Mouse (Mus musculus) lung, embryonic 14.5 days (tissue): ENCODE data around the gene Tfr2. TPM values are rescaled to one million over a fixed set of nuclear protein-coding genes. Genes with fewer than 3 reads are reported as not detected.
A peak's percentile ranks its signal among the peaks of the same experiment; 100 is the strongest.

ENCODE experiments used
- ATAC-seq: fragments of 200-750 bp; cut with Nextera tagmentation; 2 replicates; pipeline ENCODE4 v1.8.0; 2017; ENCODE audit warnings: mild to moderate bottlenecking, moderate TSS enrichment, moderate library complexity; ENCODE audit not compliant: insufficient read depth
- DNase-seq: peaks from one replicate; pipeline ENCODE4 v3.0.0-alpha.2; 2015
- H3K27ac ChIP-seq: fragments of 300-500 bp; sonication (generic); 2 replicates; pipeline ENCODE4 v1.5.1; 2014; ENCODE audit warnings: low read depth, mild to moderate bottlenecking, moderate library complexity
- H3K27me3 ChIP-seq: fragments of 300-500 bp; sonication (generic); 2 replicates; pipeline ENCODE4 v1.6.1; 2014; ENCODE audit warnings: low read length, control low read depth; ENCODE audit not compliant: insufficient read depth
- H3K36me3 ChIP-seq: fragments of 300-500 bp; sonication (generic); 2 replicates; pipeline ENCODE4 v1.6.1; 2014; ENCODE audit warnings: control low read depth; ENCODE audit not compliant: insufficient read depth
- H3K4me1 ChIP-seq: fragments of 300-500 bp; sonication (generic); 2 replicates; pipeline ENCODE4 v1.6.1; 2014; ENCODE audit warnings: antibody characterized with exemption, control low read depth; ENCODE audit not compliant: insufficient read depth
- H3K4me2 ChIP-seq: fragments of 300-500 bp; sonication (generic); 2 replicates; pipeline ENCODE4 v1.6.1; 2014; ENCODE audit warnings: mild to moderate bottlenecking
- H3K4me3 ChIP-seq: fragments of 300-500 bp; sonication (generic); 2 replicates; pipeline ENCODE4 v1.5.1; 2014; ENCODE audit warnings: low read depth, low read length
- H3K9ac ChIP-seq: fragments of 300-500 bp; sonication (generic); 2 replicates; pipeline ENCODE4 v1.6.1; 2014
- H3K9me3 ChIP-seq: fragments of 300-500 bp; sonication (generic); 2 replicates; pipeline ENCODE4 v1.6.1; 2016; ENCODE audit warnings: low read depth, low read length, control low read depth
- CTCF ChIP-seq: IDR thresholded peaks from 2 replicates; pipeline ENCODE4 v1.5.1; 2016; ENCODE audit warnings: antibody characterized with exemption, low read depth
- WGBS: fragments of 180-500 bp; shearing (Covaris S2); extraction: QIAGEN DNeasy Blood & Tissue Kit; methylation state at CpG from one replicate; pipeline ENCODE4 v1.1.7; 2014; 5-methylcytosine and 5-hydroxymethylcytosine counted together
- polyA plus RNA-seq: library from polyadenylated mRNA; unstranded; fragments of >200 nt; fragmentation: Nextera tagmentation; extraction: Ambion mirVana; gene quantifications from 2 replicates; pipeline ENCODE4 v1.2.1, GENCODE M21; 2014

Gene Tfr2
- polyA plus RNA-seq, 1 experiment from 2014 or later: 0.47 TPM

DNA sequence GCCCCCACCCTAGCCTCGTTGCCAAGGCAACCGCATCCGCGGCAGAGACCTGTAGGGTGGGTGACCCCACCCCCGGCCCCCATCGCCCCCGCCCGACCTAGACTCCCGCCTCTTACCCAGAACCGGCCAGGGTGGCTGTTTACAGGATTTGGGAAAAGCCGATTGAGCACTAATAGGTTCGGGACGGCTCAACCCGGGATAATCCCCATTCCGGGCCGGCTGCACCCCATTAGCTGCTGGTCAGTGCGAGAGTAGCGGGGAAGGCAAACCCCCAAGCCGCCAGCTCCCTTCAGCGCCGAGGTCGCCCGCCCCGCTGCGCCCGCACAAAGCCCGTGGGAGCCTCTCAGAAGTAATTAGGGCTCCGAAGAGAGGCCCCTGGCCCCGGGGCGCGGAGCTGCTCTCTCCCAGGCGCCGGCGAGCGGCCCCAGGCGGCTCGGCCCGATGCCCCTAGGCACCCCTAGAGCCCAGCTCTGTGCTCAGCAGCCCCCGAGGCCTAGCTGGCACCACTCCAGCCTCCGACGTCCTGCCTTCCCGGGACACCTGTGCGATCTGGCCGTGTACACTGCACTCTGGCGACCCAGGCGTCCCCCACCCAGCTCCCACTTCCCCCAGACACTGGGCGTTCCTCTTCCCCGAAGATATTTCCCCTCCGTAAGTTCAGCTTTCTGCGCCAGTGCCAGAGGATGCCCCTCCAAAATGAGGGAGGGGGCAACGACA, 38.1 kb upstream of the Tfr2 start:
- no peaks in the 10 kb centered on the region for H3K9me3 ChIP-seq
- H3K4me1 ChIP-seq: peaks cover 5% of the 10 kb centered on the region; the same call in 1 of the 2 replicates
- peak; percentile 10; the same call in 1 of the 2 replicates for ATAC-seq
- H3K9ac ChIP-seq: peak overlapping the region; percentile 82
- TF ChIP-seq CTCF: no peak
- peak overlapping the region; percentile 83 for H3K4me3 ChIP-seq
- peak overlapping the region; percentile 92 for H3K27ac ChIP-seq
- under 1% methylated on average over 51 of the region's 51 CpGs for WGBS
- DNase-seq: peak; percentile 62
- peak overlapping the region; percentile 96 for H3K4me2 ChIP-seq
- no peaks in the 10 kb centered on the region for H3K27me3 ChIP-seq
- peaks cover 40% of the 10 kb centered on the region for H3K36me3 ChIP-seq

DNA sequence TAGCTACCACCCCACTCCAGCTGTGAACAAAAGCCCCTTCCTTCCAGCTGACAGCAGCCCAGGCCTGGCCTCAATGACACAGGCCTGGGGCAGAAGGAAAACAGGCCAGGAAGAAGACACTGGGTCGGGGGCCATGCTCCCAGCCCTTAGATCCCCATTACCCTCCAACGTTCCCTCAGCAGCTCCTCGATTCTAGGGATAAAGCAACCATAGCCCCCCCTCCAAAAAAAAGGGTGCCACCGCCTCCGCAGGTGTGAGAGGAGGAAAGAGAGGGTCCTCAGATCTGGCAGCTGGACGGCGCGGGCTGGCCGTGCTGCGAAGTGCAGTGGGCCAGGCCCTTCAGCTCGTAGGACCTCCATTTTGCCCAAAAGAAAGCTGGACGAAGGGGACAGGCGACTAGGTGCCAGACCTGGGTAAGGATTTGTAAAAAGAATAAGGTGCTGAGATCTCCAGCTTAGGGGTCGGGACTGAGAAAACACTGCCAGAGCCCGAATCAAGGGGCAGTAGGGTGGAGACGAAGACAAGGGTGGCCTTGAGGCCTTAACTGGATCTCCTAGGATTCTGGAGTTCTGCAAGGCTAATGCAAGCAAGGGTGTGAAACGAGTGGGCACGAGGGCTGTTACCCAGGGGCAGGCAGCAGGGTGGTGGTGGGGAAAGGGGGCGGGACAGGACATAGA, 37.4 kb upstream of the Tfr2 start:
- 0% methylated on average over 19 of the region's 19 CpGs for WGBS
- Histone ChIP-seq H3K4me3 (peak overlapping the region; percentile 83), H3K9me3 (no peaks in the 10 kb centered on the region), H3K27ac (peak overlapping the region; percentile 92), H3K4me2 (peak overlapping the region; percentile 96), H3K27me3 (no peaks in the 10 kb centered on the region), H3K9ac (peak overlapping the region; percentile 82), H3K4me1 (peaks cover 5% of the 10 kb centered on the region; the same call in 1 of the 2 replicates), H3K36me3 (peaks cover 33% of the 10 kb centered on the region)
- no peak for TF ChIP-seq CTCF
- ATAC-seq (no peak), DNase-seq (peak; percentile 49)

GRCm38 (mm10) chr5:137532808-137533116, 36.9 kb upstream of the Tfr2 start:
- peak; percentile 10 for ATAC-seq
- H3K4me3 ChIP-seq: peak overlapping the region; percentile 83
- peak overlapping the region; percentile 82 for H3K9ac ChIP-seq
- H3K4me1 ChIP-seq: peaks cover 5% of the 10 kb centered on the region; the same call in 1 of the 2 replicates
- H3K27me3 ChIP-seq: no peaks in the 10 kb centered on the region
- DNase-seq: no peak
- under 1% methylated on average over 9 of the region's 12 CpGs for WGBS
- H3K9me3 ChIP-seq: no peaks in the 10 kb centered on the region
- H3K36me3 ChIP-seq: peaks cover 28% of the 10 kb centered on the region
- H3K27ac ChIP-seq: peak overlapping the region; percentile 92
- TF ChIP-seq CTCF: no peak
- H3K4me2 ChIP-seq: peak overlapping the region; percentile 96

DNA sequence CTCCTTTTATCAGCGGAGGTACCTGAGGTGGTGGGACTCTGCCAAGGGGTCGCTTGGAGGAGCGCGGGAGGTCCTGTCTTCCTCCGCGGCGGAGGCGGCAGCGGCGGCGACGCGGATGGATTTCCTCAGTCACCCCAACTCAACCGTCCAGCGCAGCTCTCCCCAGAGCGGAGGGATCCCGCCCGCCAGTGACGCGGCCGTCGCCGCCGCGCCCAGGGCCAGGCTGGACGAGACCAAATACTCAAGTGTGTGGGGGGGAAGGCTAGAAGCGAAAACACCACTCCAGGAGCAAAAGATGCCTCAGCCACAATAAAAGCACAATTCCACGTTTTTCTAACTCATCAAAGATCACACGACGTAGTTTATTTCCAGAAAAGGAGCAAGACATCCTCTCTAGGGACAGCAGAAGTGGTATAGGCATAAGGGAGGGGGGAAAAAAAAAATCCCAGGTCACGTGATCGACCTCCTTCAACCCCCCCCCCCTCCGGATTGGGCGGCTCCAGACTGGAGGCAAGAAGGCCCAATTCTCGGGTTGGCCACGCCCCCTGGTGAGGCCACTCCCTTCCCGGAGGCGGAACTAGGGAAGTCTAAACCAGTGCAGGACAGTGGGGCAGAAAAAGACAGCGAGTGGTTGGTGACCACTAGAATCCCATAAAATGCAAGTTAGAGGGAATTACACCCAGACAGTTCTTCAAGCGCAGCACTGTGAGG, 36.4 kb upstream of the Tfr2 start, which contains the start of the genes Epo and Gnb2:
TSS of gene Epo (minus strand) at position 126 of the 711 bp plus-strand sequence.
TSS of gene Gnb2 (minus strand) at position 394 of the 711 bp plus-strand sequence.
- Histone ChIP-seq H3K9ac (peak within 1 kb of the TSS; percentile 82), H3K27me3 (no peaks in the 10 kb centered on the region), H3K4me1 (peaks cover 5% of the 10 kb centered on the region; the same call in 1 of the 2 replicates), H3K4me3 (peak within 1 kb of the TSS; percentile 83), H3K36me3 (peaks cover 23% of the 10 kb centered on the region), H3K27ac (peak within 1 kb of the TSS; percentile 92), H3K4me2 (peak within 1 kb of the TSS; percentile 96), H3K9me3 (no peaks in the 10 kb centered on the region)
- ATAC-seq (peak; percentile 76), DNase-seq (peak; percentile 99)
- TF ChIP-seq CTCF: no peak
- 0% methylated on average over 40 of the region's 40 CpGs for WGBS

GRCm38 (mm10) chr5:137534762-137535161, 34.9 kb upstream of the Tfr2 start:
- Histone ChIP-seq H3K9me3 (no peaks in the 10 kb centered on the region), H3K4me3 (no peak overlapping the region), H3K4me1 (peaks cover 5% of the 10 kb centered on the region; the same call in 1 of the 2 replicates), H3K4me2 (no peak overlapping the region), H3K36me3 (peaks cover 8% of the 10 kb centered on the region), H3K27ac (no peak overlapping the region), H3K27me3 (no peaks in the 10 kb centered on the region), H3K9ac (no peak overlapping the region)
- no peak for TF ChIP-seq CTCF
- no peak for ATAC-seq
- DNase-seq: no peak
- WGBS: 77% methylated on average over 3 of the region's 3 CpGs

- no peaks in the 10 kb centered on the region for H3K9me3 ChIP-seq
- no peak overlapping the region for H3K27ac ChIP-seq
- H3K27me3 ChIP-seq: no peaks in the 10 kb centered on the region
- WGBS: 71% methylated on average over 9 of the region's 9 CpGs
- ATAC-seq (no peak), DNase-seq (no peak)
- H3K4me2 ChIP-seq: no peak overlapping the region
- peaks cover 5% of the 10 kb centered on the region; the same call in 1 of the 2 replicates for H3K4me1 ChIP-seq
- H3K9ac ChIP-seq: no peak overlapping the region
- no peak overlapping the region for H3K4me3 ChIP-seq
- H3K36me3 ChIP-seq: peaks cover 2% of the 10 kb centered on the region
- TF ChIP-seq CTCF: no peak
Observed at GRCm38 (mm10) chr5:137535318-137535717, 34.3 kb upstream of the Tfr2 start.
